Mouse (Mus musculus) gonadal fat pad, adult 2 months (tissue): ENCODE results near the gene Nid2. TPM values are rescaled to one million over a fixed set of nuclear protein-coding genes. Genes with fewer than 3 reads are reported as not detected.

Experiments
- DNase-seq: peaks from one replicate; pipeline ENCODE4 v3.0.0-alpha.2; 2012; ENCODE audit warnings: low read depth
- polyA plus RNA-seq: library from polyadenylated mRNA; depleted of rRNA; stranded (reverse); fragments of >200 nt; gene quantifications from 2 replicates; pipeline ENCODE4 v1.2.3, GENCODE M21; 2012

The Nid2 gene
- polyA plus RNA-seq, 1 experiment, result 44.4 TPM

DNA sequence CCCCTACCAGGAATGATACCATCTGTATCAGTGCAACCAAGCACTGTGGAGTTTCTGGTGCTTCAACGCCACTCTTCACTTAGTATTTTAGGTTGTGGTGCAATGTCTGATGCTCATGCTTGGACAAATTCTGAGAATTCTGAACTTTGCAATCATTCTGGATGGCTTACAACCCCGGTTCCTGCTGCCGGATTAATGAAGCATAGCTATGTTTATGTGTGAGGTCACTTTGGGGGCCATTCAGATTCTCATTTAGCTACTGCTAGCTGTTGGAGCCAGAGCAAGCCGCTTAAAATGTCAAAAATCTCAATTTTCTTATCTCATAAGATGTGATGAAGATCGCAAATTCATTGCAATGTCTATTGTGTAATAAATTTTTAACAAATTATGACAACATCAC lies 6.2 kb upstream of the Nid2 start:
- no peak for DNase-seq

DNA sequence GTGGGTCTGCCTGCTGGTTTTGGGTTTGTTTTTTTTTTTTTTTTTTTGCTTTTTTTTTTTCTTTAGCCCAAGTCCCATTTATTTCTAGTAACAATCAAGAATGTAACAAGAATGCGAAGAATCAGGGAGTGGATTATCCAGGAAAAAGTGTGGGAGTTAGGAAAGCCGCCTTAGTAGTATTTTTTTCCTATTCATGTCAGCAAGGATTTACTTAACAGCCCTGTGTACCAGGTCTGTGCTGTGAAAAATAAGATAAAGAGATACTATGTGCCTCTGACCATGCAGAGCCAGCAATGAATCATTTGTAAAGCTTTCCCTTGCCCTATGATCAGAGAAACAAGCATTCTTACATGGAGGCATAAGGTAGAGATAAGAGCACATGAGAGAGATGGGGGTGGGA lies 4.8 kb upstream of the Nid2 start:
- DNase-seq, result no peak

DNA sequence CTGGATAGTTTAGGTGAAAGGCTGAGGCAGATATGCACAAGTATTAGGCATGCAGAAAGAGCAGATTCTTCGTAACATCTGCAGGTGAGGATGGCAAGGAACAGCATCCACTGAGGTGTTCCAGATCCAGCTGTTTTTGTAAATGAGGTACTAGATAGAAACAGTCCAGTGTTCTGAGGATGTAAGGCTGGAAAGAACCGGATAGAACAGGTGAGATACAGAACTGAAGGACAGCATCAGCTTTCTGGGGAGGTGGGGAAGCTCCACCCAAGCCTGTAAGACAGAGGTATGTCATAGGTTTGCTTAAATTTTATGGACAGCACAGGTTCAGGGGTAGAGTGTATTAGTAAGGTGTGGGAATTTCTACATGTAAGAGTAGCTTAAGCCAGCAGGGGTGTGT lies 4.3 kb upstream of the Nid2 start:
- no peak for DNase-seq

DNA sequence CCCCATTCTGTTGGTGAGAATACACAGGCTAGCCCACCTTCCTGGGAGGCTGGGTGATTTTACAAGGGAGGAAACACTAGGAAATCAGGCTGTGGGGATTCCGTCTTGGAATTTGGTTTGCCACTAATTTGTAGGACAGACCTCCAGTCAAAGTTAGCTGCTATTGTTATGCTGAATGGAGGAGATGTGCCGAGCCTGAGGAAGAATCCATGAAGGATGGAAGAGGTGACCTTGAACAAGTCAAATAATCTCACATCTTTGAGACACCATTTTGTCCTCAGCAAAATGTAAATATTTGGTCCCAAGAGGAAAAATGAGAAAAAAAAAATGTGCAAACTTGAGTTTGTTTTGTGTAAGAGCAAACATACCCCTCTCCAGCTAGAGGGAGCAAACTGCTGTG lies 1.3 kb upstream of the Nid2 start:
- no peak for DNase-seq

DNA sequence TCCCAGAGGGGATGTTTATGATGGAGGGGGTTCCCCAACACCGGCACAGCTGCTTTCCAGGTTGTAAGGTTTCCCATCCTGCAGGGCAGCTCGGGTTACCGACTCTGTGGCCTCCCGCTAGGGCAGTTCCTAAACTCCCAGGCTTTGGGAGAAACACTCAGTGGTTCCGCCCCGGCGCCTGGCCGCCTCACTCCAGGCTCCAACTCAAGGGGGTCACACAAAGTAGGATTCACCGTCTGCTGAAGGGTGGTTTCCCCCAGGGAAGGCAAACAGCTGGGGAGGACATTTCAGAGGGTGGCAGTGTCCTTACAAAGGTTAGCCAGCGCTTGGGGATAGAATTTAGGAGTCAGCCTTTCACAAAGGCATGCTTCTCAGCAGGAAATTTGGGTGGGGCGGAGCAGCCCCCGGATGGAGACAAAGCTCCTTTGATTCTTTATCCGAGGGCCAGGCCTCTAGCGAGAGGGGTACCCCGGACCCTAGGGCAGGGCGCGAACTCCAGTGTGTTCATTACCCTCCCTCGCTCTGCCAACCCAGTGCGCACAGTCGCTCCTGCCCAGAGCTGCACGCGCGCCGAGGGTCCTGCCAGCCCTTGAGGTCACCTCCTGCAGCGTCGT lies 547 bp upstream of the Nid2 start:
- no peak for DNase-seq

DNA sequence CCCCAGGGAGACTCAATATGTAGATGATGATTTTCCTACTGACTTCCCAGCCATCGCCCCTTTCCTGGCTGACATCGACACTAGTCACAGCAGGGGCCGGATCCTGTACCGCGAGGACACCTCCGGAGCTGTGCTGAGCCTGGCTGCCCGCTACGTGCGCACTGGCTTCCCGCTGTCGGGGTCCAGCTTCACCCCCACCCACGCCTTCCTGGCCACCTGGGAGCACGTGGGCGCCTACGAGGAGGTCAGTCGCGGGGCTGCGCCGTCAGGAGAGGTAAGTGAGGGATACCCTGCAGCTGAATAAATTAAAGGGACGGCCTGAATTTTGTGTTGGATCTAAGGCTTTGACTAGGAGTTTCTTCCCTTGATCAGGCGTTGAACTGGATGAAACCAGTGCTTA lies 1.2 kb downstream of the Nid2 start:
- no peak for DNase-seq

DNA sequence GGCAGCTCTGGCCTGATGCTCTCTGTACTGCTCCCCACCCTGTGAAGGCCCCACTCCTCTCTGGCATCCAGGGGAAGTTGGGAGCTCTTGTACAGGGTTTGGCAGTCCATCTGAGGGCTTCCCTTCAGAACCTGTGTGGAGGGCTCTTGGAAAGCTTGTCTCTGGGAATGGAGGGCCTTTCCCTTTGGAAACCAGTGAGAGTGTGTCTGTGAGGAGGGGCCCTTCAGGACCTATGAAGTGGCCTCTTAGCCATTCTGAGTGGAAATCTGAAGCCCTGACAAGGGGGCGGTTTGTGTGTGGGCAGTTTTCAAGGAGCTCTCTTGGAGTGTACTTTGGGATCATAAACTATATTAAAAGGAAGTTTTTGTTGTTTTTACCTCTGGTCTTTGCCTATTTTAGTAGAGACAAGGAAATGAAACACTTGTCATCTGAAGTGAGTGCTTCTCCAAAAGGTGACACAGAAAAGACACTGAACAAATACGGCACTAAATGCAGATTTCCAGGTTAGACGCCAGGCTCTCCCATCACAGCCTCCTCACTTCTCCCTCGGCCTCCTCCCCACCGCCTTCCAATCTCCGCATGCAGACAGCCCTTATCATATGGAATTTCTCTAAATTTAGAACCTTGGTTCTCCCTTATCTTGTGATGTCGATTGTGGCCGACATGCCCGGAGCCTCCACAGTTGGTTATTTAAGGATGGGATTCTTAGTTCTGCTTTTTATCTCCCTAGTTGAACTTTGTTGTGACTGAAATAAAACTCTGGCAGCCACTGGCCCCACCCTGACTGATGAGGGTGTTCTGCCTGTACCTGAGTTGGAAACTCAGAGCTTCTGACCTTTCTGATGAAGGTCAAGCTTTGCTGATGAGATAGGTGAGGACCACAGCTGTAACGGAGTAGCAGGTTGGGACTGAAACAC lies 8.5 kb downstream of the Nid2 start:
- no peak for DNase-seq

DNA sequence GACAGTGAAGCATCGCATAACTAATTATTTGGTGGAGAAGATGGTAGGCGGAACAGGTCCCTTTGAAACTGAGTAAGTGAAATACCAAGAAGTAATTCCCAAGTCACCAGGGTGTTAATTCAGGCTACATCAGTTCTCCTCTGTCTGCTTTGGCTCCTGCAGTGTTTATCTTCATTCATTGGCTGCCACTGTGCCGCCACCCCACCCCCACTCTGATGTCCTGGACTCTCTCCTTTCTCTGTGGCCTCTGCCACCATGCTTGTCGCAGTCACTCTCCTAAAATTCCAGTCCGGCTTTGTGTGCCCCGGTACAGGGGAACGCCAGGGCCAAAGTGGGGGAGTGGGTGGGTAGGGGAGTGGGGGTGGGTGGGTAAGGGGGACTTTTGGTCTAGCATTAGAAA lies 9.7 kb downstream of the Nid2 start:
- no peak for DNase-seq

DNA sequence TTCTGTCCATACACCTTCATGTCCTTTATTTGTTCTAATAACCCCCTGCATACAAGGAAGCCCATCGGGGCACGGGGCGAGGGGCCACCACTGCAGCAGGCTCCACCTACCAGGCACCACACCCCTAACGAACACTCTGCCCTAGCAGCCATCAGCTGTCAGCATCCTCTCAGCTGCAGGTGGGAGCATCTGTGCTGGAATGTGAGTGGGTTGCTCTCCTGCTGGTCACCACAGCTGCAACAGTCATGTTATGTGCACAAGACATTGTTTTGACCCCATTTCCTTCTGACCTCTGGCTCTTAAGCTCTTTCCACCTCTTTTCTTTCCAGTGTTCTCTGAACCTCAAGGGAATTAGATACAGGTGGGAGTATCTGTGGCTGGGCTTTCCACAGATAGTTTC lies 10.9 kb downstream of the Nid2 start:
- no peak for DNase-seq

DNA sequence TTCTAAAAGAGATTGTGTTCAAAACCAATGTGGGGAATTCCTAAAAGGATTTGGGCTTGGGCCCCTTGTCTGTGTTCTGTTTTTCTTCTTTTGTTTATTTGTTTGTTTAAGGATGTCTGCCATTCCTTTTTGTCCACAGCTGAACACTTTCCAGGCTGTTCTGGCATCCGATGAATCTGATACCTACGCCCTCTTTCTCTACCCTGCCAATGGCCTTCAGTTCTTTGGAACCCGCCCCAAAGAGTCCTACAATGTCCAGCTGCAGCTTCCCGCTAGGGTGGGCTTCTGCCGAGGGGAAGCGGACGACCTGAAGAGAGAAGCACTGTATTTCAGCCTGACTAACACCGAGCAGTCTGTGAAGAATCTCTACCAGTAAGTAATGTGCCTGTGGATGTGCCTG lies 12.5 kb downstream of the Nid2 start:
- DNase-seq, result no peak

DNA sequence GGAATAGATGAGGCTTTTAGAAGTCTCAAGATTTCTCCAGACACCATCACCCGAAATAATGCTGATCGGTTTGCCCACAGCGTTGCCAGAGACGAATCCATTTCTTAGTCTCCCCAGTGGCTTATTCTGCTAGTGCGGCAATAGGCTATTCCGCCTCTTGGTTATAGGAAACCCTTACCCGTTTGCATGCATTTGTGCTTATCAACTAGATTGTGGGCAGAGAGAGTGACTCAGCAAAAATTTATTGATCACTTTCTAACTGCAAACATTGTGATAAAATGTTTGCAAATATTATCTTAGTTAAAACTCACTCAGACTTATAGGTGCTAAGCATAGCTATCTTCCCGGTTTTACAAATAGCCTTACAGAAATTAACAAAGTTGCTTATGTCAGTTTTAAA lies 13.3 kb downstream of the Nid2 start:
- no peak for DNase-seq

DNA sequence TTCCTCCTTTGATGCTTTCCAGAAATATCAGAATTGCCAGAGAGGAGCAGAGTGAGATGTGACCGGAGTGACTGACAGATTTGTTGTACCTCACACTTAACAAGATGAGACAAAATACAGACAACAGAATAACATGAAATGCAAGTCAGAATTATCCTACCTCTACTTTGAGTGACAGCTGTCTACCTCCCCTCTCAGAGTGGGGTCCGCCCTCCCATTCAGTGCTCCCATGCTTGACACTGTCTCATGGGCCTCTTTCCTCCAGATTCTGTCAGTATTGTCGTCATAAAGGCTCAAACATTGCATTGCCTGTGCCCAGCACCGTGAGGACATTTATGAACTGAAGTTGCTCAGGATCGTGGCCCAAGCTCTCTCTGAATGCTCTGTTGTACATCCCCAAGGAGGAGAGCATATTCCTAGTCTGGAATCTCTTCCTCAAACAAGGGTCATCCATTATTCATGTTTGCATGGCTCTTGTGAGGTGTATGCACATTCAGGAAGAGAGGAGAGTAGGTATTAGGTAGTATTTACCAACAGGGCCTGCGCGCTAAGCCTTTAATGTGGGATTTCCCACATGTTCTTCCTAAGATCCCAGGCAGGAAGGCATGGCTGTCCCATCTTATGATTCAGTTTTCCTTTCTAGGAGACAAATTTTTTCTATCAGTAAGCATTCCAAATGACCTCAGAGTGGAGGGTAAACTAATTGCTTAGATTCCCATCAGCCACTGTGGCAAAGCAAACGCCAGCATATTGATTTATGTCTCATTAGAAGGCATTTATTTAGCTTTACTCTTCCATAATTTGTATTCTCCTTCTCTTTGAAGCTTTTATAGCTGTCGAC lies 14.7 kb downstream of the Nid2 start:
- DNase-seq, result no peak

DNA sequence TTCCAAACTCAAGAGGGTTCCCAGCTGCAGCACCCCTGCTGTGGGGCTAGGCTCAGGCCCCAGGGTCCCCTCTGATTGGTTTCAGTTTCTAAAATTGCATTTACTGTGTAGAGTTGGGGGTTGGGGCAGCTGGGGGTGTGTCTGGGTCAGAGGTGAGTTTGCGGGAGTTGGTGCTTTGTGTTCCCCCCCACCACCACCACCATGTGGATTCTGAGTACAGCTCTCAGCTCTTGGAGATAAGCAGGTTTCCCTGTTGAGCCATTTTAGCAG lies 15.2 kb downstream of the Nid2 start:
- DNase-seq, result no peak

DNA sequence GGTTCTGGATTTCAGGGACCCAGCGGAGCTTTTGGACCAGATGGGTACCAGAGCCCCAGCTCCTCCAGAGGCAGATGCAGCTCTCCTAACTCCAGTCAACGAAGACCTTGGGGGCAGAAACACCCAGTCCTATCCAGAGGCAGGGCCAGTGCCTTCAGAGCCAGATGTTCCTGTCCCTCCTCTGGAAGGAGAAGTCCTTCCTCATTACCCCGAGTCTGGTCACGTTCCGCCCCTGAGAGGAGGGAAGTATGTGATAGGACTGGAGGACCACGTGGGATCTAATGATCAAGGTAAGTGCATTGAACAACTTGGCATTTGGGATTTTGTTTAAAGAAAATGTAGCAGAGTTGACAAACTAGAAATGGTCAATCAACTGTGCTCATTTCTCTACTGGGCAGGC lies 17.6 kb downstream of the Nid2 start:
- no peak for DNase-seq

DNA sequence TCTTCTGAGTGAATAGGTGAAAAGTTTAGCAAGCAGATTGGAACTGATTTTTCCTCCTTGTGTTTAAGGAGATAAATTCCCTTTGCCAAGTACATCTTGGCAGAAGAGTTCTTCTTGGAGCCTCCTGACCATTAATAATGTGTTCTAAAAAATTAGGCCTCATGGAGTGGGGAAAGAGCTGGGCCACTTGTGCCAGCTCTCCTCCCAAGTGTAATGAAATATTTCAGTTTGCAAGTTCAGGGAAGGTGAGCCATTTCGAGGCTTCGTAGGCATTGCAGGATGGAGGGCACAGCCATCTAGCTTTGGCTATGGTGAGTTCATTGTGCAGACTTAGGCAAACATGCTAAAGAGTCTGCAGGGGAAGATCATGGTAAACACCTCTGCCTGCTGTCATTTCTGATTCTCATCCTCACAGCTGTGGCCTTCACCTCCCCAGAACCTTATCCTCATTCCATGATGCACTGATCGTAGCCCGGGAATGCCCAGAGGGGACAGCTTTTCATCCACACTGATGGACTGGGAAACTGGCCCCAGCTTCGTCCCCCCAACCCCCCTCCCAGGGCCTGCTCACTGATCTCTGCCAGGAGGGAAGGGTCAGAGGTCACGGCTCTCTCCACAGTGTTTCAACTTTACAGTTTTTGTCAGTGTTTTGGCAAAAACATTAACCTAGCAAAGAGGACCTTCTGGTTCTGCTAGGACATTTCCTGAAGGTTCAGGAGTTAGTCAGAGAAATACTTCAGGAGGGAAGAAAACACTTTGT lies 18.6 kb downstream of the Nid2 start:
- DNase-seq, result no peak

DNA sequence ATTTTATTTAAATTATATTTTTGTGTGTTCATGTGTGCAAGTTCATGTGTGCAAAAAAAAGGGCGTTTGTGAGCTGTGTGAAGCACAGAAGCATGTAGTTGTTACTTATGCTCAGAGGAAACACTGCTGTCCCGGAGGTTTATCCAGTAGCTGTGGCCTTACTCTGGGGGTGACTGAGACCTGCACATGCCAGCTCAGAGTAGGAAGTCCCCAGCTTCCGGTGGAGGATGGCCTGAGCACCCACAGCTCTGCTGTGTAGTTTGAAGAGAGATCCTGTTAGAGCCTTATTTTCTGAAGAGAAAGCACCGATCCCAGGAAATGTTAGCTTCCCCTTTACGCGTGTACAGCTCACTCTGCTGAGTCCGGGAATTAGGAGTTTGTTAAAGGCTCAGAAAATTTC lies 20.1 kb downstream of the Nid2 start:
- no peak for DNase-seq

DNA sequence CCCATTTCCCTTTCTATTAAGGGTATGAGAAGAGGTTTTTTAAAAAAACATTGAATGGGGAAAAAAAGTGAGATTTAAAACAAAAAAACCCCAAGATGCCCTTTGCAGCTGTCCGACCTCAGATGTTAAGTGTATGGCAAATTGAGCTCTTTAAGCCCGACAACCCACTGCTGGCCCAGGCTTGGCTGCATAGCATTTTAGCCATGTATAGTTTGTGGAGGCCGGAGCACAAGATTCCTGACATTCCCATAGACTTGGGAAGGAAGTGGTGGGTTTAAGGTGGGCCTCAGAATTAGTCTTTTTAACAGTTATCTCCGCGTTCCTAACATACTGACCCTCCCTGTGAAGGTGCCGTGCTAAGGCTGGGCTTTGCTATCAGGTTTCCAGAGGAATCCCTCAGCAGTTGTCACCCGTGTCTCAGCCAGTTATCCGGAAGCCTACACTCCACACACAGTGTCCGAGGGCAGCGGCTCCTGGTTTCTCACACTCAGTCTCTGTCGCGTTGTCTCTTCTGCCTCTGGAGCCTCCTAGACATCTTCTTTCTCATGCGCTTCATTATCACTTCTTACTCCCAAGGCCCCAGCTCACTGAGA lies 23.1 kb downstream of the Nid2 start:
- DNase-seq, result no peak

DNA sequence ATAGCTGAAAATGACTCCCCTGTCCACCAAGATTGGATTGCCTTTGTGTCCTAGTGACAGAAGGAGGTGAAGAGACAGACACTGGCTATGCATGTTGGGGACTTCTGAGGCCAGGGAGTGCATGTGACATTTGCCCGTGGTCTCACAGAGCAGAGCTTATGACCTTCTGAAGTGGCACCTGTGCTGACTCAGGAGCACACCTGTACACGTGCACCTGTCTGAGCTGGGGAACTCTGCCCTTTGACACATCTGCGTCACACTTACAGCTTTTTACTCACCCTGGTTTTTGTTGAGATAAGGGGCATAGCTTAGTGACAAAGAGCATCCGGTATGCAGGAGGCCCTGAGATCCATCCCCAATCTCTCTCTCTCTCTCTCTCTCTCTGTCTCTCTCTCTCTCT lies 24.4 kb downstream of the Nid2 start:
- DNase-seq, result no peak

DNA sequence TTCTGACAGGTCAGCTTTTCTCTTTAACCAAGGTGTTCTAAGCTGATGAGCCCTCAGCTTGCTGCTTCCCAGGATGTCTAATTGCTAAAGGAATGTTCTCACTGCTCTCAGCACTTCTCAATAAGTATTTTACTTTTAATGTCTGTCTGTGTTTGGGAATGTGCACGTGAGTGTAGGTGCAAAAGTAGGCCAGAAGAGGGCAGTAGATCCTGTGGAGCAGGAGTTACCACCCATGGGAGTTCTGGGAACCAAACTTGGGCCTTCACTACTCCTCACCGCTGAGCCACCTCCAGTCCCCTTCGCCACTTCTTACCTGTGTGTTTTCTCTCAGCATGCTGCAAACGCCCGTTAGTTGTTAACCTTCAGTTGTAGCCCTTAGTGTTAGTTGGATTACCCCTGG lies 25.1 kb downstream of the Nid2 start:
- no peak for DNase-seq

DNA sequence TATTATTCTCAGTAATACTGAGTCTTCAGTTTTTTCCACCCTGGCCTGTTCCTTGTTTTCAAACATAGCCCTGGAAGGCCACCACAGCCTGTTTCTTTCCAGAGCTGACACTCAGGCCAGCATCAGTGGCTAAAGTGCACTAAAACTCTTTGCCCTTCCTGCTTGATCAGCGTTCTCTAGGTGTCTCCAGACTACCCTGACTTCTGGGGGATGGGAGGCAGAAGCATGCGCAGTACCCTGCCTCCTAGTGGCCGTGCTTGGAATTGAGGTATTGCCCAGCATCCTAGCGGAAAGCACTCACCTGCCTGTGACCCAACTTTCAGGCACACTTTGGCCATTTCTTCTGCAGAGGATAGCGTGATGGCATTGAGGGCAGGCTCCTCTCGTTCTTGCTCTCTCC lies 25.8 kb downstream of the Nid2 start:
- DNase-seq, result no peak

DNA sequence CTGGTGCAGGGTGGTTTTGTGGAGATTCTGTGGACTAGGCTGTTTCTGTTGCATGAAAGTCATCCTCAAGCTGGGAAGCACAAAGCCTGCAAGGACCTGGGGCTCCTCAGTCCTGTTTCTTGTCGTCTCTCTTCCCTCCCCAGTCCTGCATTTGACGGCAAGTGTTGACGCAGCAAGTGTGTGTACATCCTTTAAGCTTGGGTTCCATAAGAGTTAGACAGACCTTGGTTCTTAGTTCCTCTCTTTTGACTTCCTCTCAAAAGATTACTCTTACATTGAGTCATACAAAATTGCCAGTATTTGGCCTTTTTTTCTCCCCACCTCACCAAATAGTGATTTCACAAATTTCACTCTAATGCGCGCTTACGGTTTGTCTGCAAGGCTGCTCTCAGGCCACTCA lies 26.3 kb downstream of the Nid2 start:
- no peak for DNase-seq

DNA sequence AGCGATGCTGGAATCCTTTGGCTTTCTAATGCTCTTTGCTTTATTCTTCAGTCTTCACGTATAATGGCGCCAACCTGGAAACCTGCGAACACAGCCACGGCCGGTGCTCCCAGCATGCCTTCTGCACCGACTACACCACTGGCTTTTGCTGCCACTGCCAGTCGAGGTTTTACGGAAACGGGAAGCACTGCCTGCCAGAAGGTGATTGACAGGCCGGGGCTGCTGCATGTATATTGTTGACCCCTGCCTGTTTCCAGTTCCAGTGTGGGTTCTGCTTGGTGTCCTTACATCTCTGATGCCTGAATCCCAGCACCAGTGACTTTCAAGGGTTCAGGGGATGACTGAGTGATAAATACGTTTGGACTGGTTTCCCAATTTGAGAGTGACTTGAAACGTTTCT lies 26.9 kb downstream of the Nid2 start:
- DNase-seq, result no peak
